Mouse (Mus musculus) heart, adult 2 months (tissue): ENCODE measurements around the gene Abcg1.

ENCODE experiments used
- CTCF ChIP-seq: fragments of 200-600 bp; IDR thresholded peaks from 2 replicates; pipeline ENCODE4 v1.8.1; 2022; ENCODE audit warnings: antibody characterized with exemption, mild to moderate bottlenecking, moderate library complexity
- EP300 ChIP-seq: fragments of 200-500 bp; IDR thresholded peaks from 2 replicates; pipeline ENCODE4 v1.6.1; 2011; ENCODE audit warnings: low read depth, low read length, control low read depth; ENCODE audit not compliant: insufficient read depth
- POLR2A ChIP-seq: fragments of 200-500 bp; IDR thresholded peaks from 2 replicates; pipeline ENCODE4 v1.6.1; 2011; ENCODE audit warnings: mild to moderate bottlenecking, low read depth, low read length, control low read depth; ENCODE audit not compliant: insufficient read depth

- peak; percentile 58; the same call in 1 of the 2 replicates for TF ChIP-seq EP300
- TF ChIP-seq CTCF: no peak
- no peak for TF ChIP-seq POLR2A
Observed at GRCm38 (mm10) chr17:31079078-31079840, 21.8 kb downstream of the Abcg1 start.
